Mouse (Mus musculus) right cerebral cortex, postnatal 4 days (tissue): Measurements from ENCODE around the gene Pcdh9.

Experiments used
- DNase-seq: peaks from one replicate; pipeline ENCODE4 v3.0.0-alpha.2; 2022

Gene Pcdh9

GRCm38 (mm10) chr14:93126993-93127392 is 763.5 kb downstream of the Pcdh9 start:
- DNase-seq, result no peak

GRCm38 (mm10) chr14:93102755-93103154 is 787.7 kb downstream of the Pcdh9 start:
- no peak for DNase-seq

GRCm38 (mm10) chr14:93095081-93095480 is 795.4 kb downstream of the Pcdh9 start:
- DNase-seq, result no peak

GRCm38 (mm10) chr14:93092806-93093205 is 797.7 kb downstream of the Pcdh9 start:
- DNase-seq, result no peak

GRCm38 (mm10) chr14:93085646-93086045 is 804.8 kb downstream of the Pcdh9 start:
- DNase-seq, result no peak

- no peak for DNase-seq
Measured at GRCm38 (mm10) chr14:93083140-93083539, 807.3 kb downstream of the Pcdh9 start.

GRCm38 (mm10) chr14:93080910-93081309 is 809.6 kb downstream of the Pcdh9 start:
- no peak for DNase-seq

GRCm38 (mm10) chr14:93075761-93076160 is 814.7 kb downstream of the Pcdh9 start:
- DNase-seq, result no peak

- no peak for DNase-seq
Measured at GRCm38 (mm10) chr14:93072346-93072745, 818.1 kb downstream of the Pcdh9 start.

GRCm38 (mm10) chr14:93070140-93070539 is 820.3 kb downstream of the Pcdh9 start:
- DNase-seq, result no peak

GRCm38 (mm10) chr14:93067411-93068336 is 822.8 kb downstream of the Pcdh9 start:
- DNase-seq, result no peak

- no peak for DNase-seq
Measured at GRCm38 (mm10) chr14:93066732-93067410, 823.6 kb downstream of the Pcdh9 start.

GRCm38 (mm10) chr14:93061824-93062620 is 828.5 kb downstream of the Pcdh9 start:
- DNase-seq, result no peak

- no peak for DNase-seq
Measured at GRCm38 (mm10) chr14:93058799-93059198, 831.7 kb downstream of the Pcdh9 start.

- no peak for DNase-seq
Measured at GRCm38 (mm10) chr14:93055997-93056396, 834.5 kb downstream of the Pcdh9 start.

GRCm38 (mm10) chr14:93040591-93040990 is 849.9 kb downstream of the Pcdh9 start:
- DNase-seq, result no peak

- DNase-seq, result no peak
Measured at GRCm38 (mm10) chr14:93039326-93040221, 850.9 kb downstream of the Pcdh9 start.

- peak; percentile 22 for DNase-seq
Measured at GRCm38 (mm10) chr14:93009147-93010064, 881.1 kb downstream of the Pcdh9 start.
